Mouse (Mus musculus): ENCODE results near the gene Ttc37. TPM values are rescaled to one million over a fixed set of nuclear protein-coding genes. Genes with fewer than 3 reads are reported as not detected.

Ttc37 gene
- total RNA-seq, 4 experiments from 2014 or later = 13.2 to 16.4 (median 14.2) TPM

DNA sequence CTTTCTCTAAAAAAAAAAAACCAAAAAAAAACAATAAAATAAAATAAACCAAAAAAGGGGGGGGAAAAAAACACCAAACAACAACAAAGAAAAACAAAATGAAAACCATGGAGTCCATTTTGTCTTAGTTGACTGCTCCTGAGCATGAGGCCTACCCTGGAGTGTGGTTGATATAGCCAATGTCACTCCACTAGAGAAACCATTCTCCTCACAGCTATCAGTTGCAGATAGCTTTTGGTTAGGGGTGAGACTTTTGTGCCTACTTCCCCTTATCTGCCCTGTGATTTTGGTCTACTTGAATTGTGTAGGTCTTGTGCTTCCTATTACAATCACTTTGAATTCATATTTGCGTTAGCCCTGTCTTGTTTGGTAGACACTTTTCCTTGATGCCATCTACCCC is 59.0 kb downstream of the Ttc37 start:
- DNase-seq (ENCODE audit: low spot score in 2 of 2) = no peak

DNA sequence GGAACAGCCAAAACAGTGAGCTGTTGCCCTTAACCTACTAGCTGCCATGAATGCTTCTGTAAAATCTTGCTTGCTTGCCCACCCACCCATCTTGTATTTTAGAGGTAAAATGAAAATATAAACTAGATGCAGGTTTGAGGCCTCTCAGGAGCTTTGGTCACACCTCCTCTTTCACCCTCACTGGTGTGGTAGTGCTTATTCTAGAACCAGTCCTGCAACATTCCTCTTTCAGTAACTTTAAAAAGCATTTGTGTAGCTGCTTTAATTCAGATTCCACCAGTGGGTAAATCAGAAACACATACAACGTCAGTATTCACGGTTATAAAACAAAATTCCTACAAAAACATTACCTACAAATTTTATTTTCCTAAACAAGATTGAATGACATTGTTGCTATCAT is 62.1 kb downstream of the Ttc37 start:
- DNase-seq (ENCODE audit: low spot score in 2 of 2) = no peak

DNA sequence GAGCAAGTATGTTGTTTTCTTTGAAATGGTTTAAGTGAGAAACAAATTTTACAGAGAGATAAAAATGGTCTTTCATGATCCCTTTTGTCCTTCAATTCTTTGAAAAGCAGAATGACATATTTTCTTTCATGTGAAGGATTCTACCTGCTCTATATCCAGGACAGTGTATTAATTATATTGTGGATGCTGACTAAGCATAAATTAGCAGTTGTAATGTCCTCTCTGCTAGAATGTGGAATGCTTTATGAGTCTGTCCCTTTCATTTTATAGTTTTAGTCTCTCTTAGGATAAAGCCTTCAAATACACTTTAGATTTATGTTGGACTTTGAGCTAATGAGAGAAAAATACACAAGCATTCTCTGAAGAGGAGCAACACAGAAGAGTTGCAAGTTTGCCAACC is 75.8 kb downstream of the Ttc37 start:
- no peak for DNase-seq (ENCODE audit: low spot score in 2 of 2)

DNA sequence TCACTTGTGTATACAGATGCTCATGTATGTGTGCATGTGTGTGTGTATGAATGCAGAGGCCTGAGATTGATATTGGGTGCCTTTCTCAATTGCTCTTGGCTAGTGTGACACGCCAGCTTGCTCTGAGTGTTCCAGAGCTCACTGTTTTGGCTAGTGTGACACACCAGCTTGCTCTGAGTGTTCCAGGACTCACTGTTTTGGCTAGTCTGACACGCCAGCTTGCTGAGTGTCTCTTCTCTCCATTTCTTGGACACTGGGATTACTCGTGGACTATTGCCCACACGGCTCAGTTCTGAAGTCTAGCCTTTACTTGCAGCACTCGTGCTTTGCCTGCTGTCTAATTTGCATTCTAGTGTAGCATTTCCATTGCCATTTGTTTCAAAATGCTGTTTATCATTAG is 80.2 kb downstream of the Ttc37 start:
- no peak for DNase-seq (ENCODE audit: low spot score in 2 of 2)

DNA sequence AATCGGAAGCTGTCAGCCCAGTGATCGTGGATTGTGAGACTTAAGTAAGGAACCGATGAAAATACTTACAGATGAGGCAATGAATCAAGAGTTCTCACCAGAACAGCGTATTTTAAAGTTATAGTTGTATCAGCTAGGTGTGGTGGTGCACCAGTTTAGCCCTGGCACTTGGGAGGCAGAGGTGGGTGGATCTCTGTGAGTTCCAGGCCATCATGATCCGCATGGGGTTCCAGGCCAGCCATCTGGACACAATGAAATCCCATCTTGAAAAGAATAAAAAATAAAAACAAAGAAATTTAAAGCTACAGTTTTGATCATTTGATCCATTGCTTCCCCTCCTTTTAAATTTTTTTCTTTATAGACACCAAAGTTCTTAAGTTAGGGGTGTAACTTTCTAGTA is 89.1 kb downstream of the Ttc37 start:
- no peak for DNase-seq (ENCODE audit: low spot score in 2 of 2)

DNA sequence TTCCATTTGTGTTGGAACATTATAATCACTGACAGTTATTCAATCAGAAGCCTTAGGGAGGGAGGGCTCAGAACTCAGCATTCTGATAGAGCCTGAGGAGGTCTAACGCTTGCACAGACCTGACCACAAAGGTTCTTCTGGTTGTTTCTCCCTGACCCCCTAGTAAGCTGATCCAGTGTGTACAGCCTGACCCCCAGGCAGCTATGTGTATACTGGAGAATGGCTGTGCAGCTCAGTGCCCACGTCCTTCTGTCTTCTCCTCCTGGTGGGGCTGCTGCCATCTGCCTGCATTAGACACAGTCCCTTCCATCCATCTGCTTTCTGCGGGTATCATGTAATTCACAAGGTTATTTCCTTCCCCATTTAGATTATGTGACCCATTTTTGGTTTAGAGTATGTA is 90.7 kb downstream of the Ttc37 start:
- no peak for DNase-seq (ENCODE audit: low spot score in 2 of 2)

DNA sequence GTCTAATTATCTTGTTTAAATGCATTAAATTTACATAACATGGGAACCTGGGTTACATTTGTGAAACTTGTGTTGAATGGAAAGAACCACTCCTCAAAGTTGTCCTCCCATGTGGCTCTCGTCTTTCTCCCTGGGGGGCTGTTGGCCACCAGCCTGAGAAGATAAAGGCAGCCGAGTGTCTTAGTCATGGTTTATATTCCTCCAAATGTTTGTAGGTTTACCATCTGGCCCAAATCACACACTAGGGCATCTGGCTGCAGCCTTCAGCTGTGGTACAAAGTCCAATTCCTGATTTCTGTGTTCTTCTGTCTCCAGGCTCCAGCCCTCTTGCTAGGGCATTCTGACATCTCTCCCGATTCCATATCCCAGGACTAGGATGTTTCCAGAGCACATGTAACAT is 91.7 kb downstream of the Ttc37 start:
- DNase-seq (ENCODE audit: low spot score in 2 of 2) = no peak

DNA sequence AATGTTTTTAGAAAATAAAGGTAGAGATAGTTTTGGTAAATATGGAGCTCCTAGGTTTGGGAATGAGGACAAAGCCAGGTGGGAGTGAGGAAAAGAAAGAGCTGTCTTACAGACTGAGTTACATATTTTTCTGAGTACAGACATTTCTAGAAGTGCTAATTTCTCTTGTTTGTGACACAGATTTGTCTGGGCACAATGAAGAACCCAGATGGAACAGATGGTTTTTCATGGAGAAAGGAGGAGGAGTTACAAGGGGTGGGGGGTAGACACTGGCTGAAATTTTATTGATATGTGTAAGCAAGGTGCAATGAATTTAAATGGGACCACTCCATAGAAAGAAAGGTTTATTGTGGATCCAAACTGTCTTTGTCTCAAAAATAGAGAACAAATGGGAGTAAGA is 96.4 kb downstream of the Ttc37 start:
- DNase-seq (ENCODE audit: low spot score in 2 of 2) = no peak

DNA sequence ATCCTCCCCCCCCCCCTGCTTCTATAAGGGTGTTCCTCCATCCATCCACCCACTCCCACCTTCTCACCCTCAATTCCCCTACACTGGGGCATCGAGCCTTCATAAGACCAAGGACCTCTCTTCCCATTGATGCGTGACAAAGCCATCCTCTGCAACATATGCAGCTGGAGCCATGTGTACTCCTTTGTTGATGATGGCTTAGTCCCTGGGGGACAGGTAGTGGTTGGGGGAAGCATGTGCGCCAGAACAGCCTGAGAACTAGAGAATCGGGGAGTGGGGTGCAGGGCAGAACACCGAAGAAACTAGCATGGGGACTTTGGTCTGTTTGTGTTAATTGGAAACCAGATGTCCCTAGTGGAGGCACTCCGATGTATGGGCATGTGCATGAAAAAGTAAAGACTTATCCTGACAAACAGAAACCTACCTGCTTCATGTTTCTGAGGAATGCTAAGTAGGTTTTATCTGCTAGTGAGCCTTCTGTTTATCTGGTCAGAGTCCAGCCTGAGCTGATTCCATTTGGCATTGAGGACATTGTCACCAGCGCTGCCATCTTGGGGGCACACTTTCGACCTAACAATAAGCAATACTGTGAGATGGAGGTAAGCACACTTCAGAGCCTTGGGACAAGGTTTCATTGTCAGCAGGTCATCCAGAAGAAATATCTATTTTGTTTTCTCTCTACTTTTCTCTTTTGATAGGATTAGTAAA is 97.1 kb downstream of the Ttc37 start:
- DNase-seq (ENCODE audit: low spot score in 2 of 2) = no peak

DNA sequence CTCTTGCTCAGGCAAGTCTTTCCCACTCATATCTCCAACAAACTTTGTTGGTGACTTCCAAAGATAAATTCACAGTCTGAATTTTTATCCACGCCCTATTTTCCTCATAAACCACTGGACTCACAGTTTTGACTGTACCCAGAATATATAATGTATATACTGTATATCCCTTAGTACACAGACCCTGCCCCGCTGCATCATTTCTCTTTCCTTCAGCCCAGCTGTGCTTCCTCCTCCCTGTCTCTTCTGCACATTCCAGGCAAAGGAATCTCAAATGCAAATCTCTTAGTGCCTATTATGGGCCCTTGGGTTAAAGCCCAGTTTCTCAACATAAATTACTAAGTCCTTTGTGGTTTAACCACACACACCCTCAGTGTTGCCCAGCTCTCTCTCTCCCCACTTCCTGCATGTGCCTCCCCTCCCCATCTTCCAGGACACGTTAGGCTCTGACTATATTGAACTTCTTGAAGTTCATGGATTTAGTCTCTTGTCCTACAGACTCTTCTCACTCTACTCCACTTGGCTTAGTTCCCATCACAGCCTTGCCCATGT is 98.8 kb downstream of the Ttc37 start:
- DNase-seq (ENCODE audit: low spot score in 2 of 2) = no peak

DNA sequence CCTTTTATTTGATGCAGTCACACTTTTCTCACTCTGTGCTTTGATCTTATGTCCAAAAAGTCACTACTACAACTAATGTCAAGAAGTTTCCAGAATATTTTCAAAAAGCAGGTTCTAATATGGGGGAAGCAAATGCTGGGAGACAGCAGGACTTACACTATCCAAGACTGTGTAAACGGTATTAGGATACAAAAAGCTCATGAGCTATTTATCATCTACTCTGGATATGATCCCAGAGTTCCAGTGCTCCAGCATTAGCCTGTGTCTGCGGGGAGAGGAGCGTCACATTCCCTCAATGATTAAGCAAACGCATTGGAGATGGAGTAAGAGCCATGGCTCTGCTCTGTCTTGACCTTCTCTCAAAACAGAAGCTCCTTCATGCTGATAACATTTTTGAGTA is 101.4 kb downstream of the Ttc37 start:
- no peak for DNase-seq (ENCODE audit: low spot score in 2 of 2)

DNA sequence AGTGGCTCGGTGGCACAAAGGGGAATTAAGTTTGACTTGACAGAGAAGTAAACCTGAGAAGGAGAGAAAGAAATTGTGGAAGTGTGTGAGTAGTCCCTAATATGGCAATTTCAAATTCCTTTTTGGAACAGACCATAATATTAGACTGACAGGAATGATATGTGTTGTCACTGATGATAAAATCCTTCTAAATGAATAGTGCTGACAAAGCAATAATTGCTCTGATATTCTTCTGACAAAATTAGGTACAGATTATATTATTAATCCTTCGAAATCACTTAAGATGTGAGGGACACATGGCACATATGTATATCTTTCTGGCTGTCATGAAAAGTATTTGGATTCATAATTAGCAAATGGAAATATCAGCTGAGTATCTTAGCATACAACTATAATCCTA is 116.4 kb downstream of the Ttc37 start:
- DNase-seq (ENCODE audit: low spot score in 2 of 2) = no peak

DNA sequence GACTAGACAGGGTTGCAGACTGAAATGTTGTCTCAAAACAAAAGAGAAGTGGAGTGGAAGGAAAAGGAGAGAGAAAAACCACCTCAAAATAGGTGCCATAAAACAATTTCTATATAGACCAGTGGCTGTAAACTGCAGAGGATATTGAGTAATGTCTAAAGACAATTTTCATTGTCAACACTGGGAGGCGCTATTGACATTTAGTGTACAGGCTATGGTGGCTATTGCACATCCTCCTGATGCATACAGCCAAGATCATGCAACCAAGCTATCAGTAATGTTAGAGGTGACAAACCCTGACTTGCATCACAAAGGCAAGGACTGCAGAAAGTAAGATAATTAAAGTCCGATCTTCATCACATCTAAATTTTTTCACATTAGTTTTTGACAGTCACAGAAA is 116.9 kb downstream of the Ttc37 start:
- no peak for DNase-seq (ENCODE audit: low spot score in 2 of 2)

Other genes starting within 250 kb of the Ttc37 start
- 10 to 100 TPM; 18.7 to 21.6 (median 20.0) TPM for gene Rhobtb3, start 154.8 kb upstream of the Ttc37 start, total RNA-seq (2022)
- gene Spata9, start 131.6 kb upstream of the Ttc37 start, total RNA-seq (2022) = not detected
- 10 to 100 TPM; 17.6 to 29.0 (median 22.7) TPM for gene Rfesd, start 80.0 kb upstream of the Ttc37 start, total RNA-seq (2022)
- not detected for gene Gpr150, start 41.7 kb upstream of the Ttc37 start, total RNA-seq (2022)
- gene Arsk, start 74 bp upstream of the Ttc37 start, total RNA-seq (2022) = 1 to 10 TPM; 3.0 to 4.3 (median 3.8) TPM
- under 1 TPM in 1 of 4 experiments, not detected in 3; 0.46 TPM for gene Fam81b, start 206.3 kb downstream of the Ttc37 start, total RNA-seq (2022)

All from gastrocnemius, adult 8-10 months (tissue).